Mouse (Mus musculus) forebrain, embryonic 15.5 days (tissue): ENCODE measurements around the gene Ptprm. TPM values are rescaled to one million over a fixed set of nuclear protein-coding genes. Genes with fewer than 3 reads are reported as not detected.

Experiments
- ATAC-seq: fragments of 200-750 bp; cut with Nextera tagmentation; replicated peaks from 2 replicates; pipeline ENCODE4 v1.8.0; 2017; ENCODE audit warnings: mild to moderate bottlenecking, moderate TSS enrichment, moderate library complexity
- H3K27ac ChIP-seq: fragments of 300-500 bp; sonication (generic); replicated peaks from 2 replicates; pipeline ENCODE4 v1.5.1; 2015; ENCODE audit warnings: mild to moderate bottlenecking, inconsistent platforms
- H3K27me3 ChIP-seq: fragments of 300-500 bp; sonication (generic); 2 replicates; pipeline ENCODE4 v1.6.1; 2015; ENCODE audit warnings: inconsistent platforms
- H3K36me3 ChIP-seq: fragments of 300-500 bp; sonication (generic); 2 replicates; pipeline ENCODE4 v1.6.1; 2015; ENCODE audit warnings: mild to moderate bottlenecking, inconsistent platforms
- H3K4me1 ChIP-seq: fragments of 300-500 bp; sonication (generic); 2 replicates; pipeline ENCODE4 v1.6.1; 2015; ENCODE audit warnings: inconsistent platforms
- H3K4me2 ChIP-seq: fragments of 300-500 bp; sonication (generic); replicated peaks from 2 replicates; pipeline ENCODE4 v1.6.1; 2015; ENCODE audit warnings: mild to moderate bottlenecking, inconsistent platforms
- H3K4me3 ChIP-seq: fragments of 300-500 bp; sonication (generic); 2 replicates; pipeline ENCODE4 v1.5.1; 2015; ENCODE audit warnings: mild to moderate bottlenecking, inconsistent platforms
- H3K9ac ChIP-seq: fragments of 300-500 bp; sonication (generic); replicated peaks from 2 replicates; pipeline ENCODE4 v1.6.1; 2015; ENCODE audit warnings: mild to moderate bottlenecking, inconsistent platforms
- H3K9me3 ChIP-seq: fragments of 300-500 bp; sonication (generic); 2 replicates; pipeline ENCODE4 v1.6.1; 2016; ENCODE audit warnings: inconsistent platforms
- WGBS: fragments of 180-500 bp; shearing (Covaris S2); methylation state at CpG from one replicate; pipeline ENCODE4 v1.1.7; 2015; ENCODE audit warnings: mixed read lengths; 5-methylcytosine and 5-hydroxymethylcytosine counted together
- polyA plus RNA-seq: library from polyadenylated mRNA; unstranded; fragments of >200 nt; fragmentation: Nextera tagmentation; extraction: Ambion mirVana; gene quantifications from 2 replicates; pipeline ENCODE4 v1.2.1, GENCODE M21; 2015

Gene Ptprm
- polyA plus RNA-seq, 1 experiment from 2014 or later, result 10.7 TPM

GRCm38 (mm10) chr17:66687543-66687942, 666.7 kb downstream of the Ptprm start:
- Histone ChIP-seq H3K27ac (peak overlapping the region; percentile 72), H3K27me3 (no peaks in the 10 kb centered on the region), H3K36me3 (no peaks in the 10 kb centered on the region), H3K4me1 (peaks cover 24% of the 10 kb centered on the region), H3K9me3 (no peaks in the 10 kb centered on the region), H3K4me3 (no peak overlapping the region), H3K9ac (no peak overlapping the region), H3K4me2 (no peak overlapping the region)
- 69% methylated on average over 4 of the region's 4 CpGs for WGBS
- peak; percentile 31 for ATAC-seq

- H3K27me3 ChIP-seq, result no peaks in the 10 kb centered on the region
- ATAC-seq, result peak; percentile 72
- WGBS, result 25% methylated on average over 25 of the region's 25 CpGs
- peak overlapping the region; percentile 6 for H3K4me2 ChIP-seq
- H3K4me3 ChIP-seq, result no peak overlapping the region
- no peaks in the 10 kb centered on the region for H3K36me3 ChIP-seq
- peak overlapping the region; percentile 72 for H3K27ac ChIP-seq
- H3K9me3 ChIP-seq, result no peaks in the 10 kb centered on the region
- no peak overlapping the region for H3K9ac ChIP-seq
- H3K4me1 ChIP-seq, result peaks cover 24% of the 10 kb centered on the region
Measured at GRCm38 (mm10) chr17:66686701-66687489, 667.4 kb downstream of the Ptprm start.

GRCm38 (mm10) chr17:66683411-66683810, 670.8 kb downstream of the Ptprm start:
- Histone ChIP-seq H3K4me1 (peaks cover 22% of the 10 kb centered on the region), H3K27me3 (no peaks in the 10 kb centered on the region), H3K4me2 (no peak overlapping the region), H3K9me3 (no peaks in the 10 kb centered on the region), H3K4me3 (no peak overlapping the region), H3K27ac (no peak overlapping the region), H3K36me3 (no peaks in the 10 kb centered on the region), H3K9ac (no peak overlapping the region)
- ATAC-seq, result no peak
- WGBS, result 74% methylated on average over 8 of the region's 8 CpGs

GRCm38 (mm10) chr17:66680662-66681061, 673.6 kb downstream of the Ptprm start:
- no peak overlapping the region for H3K4me2 ChIP-seq
- 17% methylated on average over 4 of the region's 4 CpGs for WGBS
- H3K27me3 ChIP-seq, result no peaks in the 10 kb centered on the region
- no peaks in the 10 kb centered on the region for H3K9me3 ChIP-seq
- no peak overlapping the region for H3K27ac ChIP-seq
- no peak overlapping the region for H3K9ac ChIP-seq
- H3K4me1 ChIP-seq, result no peaks in the 10 kb centered on the region
- 0 out of 2 replicates have a peak, but pooled peaks have one; percentile 58 for ATAC-seq
- no peak overlapping the region for H3K4me3 ChIP-seq
- no peaks in the 10 kb centered on the region for H3K36me3 ChIP-seq

DNA sequence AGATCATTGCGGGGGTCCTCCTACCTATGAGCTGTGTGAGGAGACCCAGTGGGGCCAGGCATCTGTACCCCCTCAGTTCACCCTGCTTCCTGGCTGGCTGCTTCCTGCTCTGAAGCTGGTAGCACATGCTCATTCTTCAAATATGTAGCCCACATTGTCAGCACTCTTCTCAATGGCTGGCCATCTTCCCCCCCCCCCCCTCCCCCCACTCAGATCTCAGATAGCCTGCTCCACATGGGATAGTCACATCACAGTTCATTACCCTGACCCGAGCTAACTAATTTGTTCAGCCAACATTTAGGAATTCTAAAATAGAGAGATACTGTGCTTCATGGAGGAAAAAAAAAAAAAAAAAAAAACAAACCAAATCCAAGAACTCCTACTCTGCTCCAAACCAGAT, 679.6 kb downstream of the Ptprm start:
- ATAC-seq, result no peak

DNA sequence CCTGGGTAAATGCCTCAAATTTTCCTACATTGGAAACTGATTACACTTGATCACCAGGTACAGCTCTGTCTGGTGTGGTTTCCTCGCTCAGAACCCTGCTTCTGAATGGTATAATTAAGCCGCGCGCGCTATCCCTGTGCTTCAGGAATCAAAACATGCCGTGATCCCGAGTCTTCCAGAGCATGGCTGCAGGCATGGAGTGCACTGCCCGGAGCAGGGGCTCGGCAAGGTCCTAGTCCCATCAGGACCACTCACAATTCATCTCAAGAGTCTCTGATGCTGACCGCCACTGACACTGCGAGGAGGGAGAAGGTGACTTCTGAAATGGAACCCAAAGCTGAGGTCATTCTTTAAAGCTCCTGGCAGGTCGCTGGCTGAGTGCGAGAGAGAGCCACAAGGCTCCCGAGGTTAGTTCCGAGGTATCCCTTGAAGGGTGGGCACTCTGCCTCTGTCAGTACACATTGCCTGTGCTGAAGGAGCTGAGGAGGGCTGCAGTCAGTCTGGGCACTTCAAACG, 682.5 kb downstream of the Ptprm start:
- no peak overlapping the region for H3K9ac ChIP-seq
- no peak for ATAC-seq
- H3K9me3 ChIP-seq, result no peaks in the 10 kb centered on the region
- no peak overlapping the region for H3K27ac ChIP-seq
- H3K4me3 ChIP-seq, result no peak overlapping the region
- H3K4me1 ChIP-seq, result peaks cover 6% of the 10 kb centered on the region; the same call in 1 of the 2 replicates
- 72% methylated on average over 16 of the region's 16 CpGs for WGBS
- H3K36me3 ChIP-seq, result no peaks in the 10 kb centered on the region
- no peak overlapping the region for H3K4me2 ChIP-seq
- no peaks in the 10 kb centered on the region for H3K27me3 ChIP-seq

More for the DNA sequence above, 679.6 kb downstream of the Ptprm start:
- no peak overlapping the region for H3K4me2 ChIP-seq
- H3K9ac ChIP-seq, result no peak overlapping the region
- no peak overlapping the region for H3K4me3 ChIP-seq
- H3K27me3 ChIP-seq, result no peaks in the 10 kb centered on the region
- WGBS, result 93% methylated on average over 2 of the region's 2 CpGs
- no peaks in the 10 kb centered on the region for H3K9me3 ChIP-seq
- H3K27ac ChIP-seq, result no peak overlapping the region
- H3K36me3 ChIP-seq, result no peaks in the 10 kb centered on the region
- H3K4me1 ChIP-seq, result peaks cover 6% of the 10 kb centered on the region; the same call in 1 of the 2 replicates

GRCm38 (mm10) chr17:66671287-66671686, 683.0 kb downstream of the Ptprm start:
- 31% methylated on average over 8 of the region's 8 CpGs for WGBS
- Histone ChIP-seq H3K27me3 (no peaks in the 10 kb centered on the region), H3K36me3 (no peaks in the 10 kb centered on the region), H3K27ac (no peak overlapping the region), H3K9ac (no peak overlapping the region), H3K4me3 (no peak overlapping the region), H3K4me1 (peaks cover 6% of the 10 kb centered on the region; the same call in 1 of the 2 replicates), H3K4me2 (no peak overlapping the region), H3K9me3 (no peaks in the 10 kb centered on the region)
- no peak for ATAC-seq

GRCm38 (mm10) chr17:66665791-66666190, 688.5 kb downstream of the Ptprm start:
- Histone ChIP-seq H3K9me3 (no peaks in the 10 kb centered on the region), H3K4me3 (no peak overlapping the region), H3K4me1 (no peaks in the 10 kb centered on the region), H3K36me3 (no peaks in the 10 kb centered on the region), H3K9ac (no peak overlapping the region), H3K4me2 (no peak overlapping the region), H3K27ac (no peak overlapping the region), H3K27me3 (no peaks in the 10 kb centered on the region)
- WGBS, result 93% methylated on average over 3 of the region's 3 CpGs
- ATAC-seq, result no peak

GRCm38 (mm10) chr17:66665201-66665756, 689.0 kb downstream of the Ptprm start:
- no peak overlapping the region for H3K4me3 ChIP-seq
- H3K27ac ChIP-seq, result no peak overlapping the region
- 90% methylated on average over 3 of the region's 3 CpGs for WGBS
- H3K9me3 ChIP-seq, result no peaks in the 10 kb centered on the region
- H3K9ac ChIP-seq, result no peak overlapping the region
- H3K4me2 ChIP-seq, result no peak overlapping the region
- no peaks in the 10 kb centered on the region for H3K27me3 ChIP-seq
- ATAC-seq, result no peak
- no peaks in the 10 kb centered on the region for H3K4me1 ChIP-seq
- no peaks in the 10 kb centered on the region for H3K36me3 ChIP-seq

DNA sequence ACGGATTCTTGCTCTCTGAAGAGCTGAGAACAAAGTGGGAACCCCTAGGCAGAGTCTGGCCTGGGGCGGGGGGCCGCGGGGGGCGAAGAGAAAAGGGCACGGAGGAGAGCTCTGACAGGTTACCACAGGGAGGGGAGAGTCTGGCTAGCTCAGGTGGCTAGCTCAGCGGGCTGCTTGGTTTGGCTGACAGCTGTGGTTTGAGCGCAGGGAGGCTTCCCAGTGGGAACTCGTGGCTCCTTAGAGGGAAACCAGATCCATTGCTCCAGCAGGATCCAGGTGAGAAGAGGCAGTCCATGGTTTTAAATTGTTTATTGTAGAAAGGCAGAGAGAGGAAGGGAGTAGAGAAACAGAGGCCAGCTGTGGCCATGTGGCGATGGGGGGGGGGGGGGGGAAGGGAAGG, 689.5 kb downstream of the Ptprm start:
- H3K4me2 ChIP-seq, result no peak overlapping the region
- H3K4me3 ChIP-seq, result no peak overlapping the region
- 74% methylated on average over 10 of the region's 10 CpGs for WGBS
- H3K27ac ChIP-seq, result no peak overlapping the region
- no peak overlapping the region for H3K9ac ChIP-seq
- no peaks in the 10 kb centered on the region for H3K4me1 ChIP-seq
- H3K36me3 ChIP-seq, result no peaks in the 10 kb centered on the region
- no peaks in the 10 kb centered on the region for H3K9me3 ChIP-seq
- no peak for ATAC-seq
- no peaks in the 10 kb centered on the region for H3K27me3 ChIP-seq

DNA sequence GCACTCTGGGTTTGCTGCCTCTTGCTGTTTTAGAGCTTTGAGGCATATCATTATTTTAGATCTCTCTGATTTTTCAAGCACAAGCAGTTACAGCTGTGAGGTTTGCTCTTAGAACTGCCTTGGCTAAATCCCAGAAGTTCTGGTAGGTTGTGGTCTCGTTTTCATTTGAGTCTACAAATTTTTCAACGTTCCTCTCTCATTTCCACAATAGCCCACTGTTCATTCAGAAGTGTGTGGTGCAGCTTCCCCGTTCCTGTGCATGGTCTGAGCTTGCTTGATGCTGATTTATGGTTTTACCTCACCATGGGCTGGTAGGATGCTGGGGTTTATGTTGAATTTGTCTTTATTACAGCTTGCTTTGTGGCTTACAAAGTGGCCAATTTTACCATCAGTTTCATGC, 695.0 kb downstream of the Ptprm start:
- Histone ChIP-seq H3K4me3 (no peak overlapping the region), H3K9me3 (no peaks in the 10 kb centered on the region), H3K36me3 (no peaks in the 10 kb centered on the region), H3K4me2 (no peak overlapping the region), H3K4me1 (no peaks in the 10 kb centered on the region), H3K9ac (no peak overlapping the region), H3K27me3 (no peaks in the 10 kb centered on the region), H3K27ac (no peak overlapping the region)
- no peak for ATAC-seq
- 57% methylated on average over 3 of the region's 3 CpGs for WGBS

- H3K4me2 ChIP-seq, result no peak overlapping the region
- H3K27me3 ChIP-seq, result no peaks in the 10 kb centered on the region
- ATAC-seq, result no peak
- H3K4me1 ChIP-seq, result no peaks in the 10 kb centered on the region
- 87% methylated on average over 7 of the region's 7 CpGs for WGBS
- no peaks in the 10 kb centered on the region for H3K36me3 ChIP-seq
- H3K4me3 ChIP-seq, result no peak overlapping the region
- no peak overlapping the region for H3K27ac ChIP-seq
- no peak overlapping the region for H3K9ac ChIP-seq
- H3K9me3 ChIP-seq, result no peaks in the 10 kb centered on the region
Measured at GRCm38 (mm10) chr17:66637951-66638722, 716.1 kb downstream of the Ptprm start.
